Mouse (Mus musculus) liver, embryonic 14.5 days (tissue): ENCODE results near the gene Plekhj1. TPM values are rescaled to one million over a fixed set of nuclear protein-coding genes. Genes with fewer than 3 reads are reported as not detected.

ENCODE experiments used
- ATAC-seq: fragments of 200-750 bp; cut with Nextera tagmentation; 2 replicates; pipeline ENCODE4 v1.8.0; 2017; ENCODE audit warnings: moderate number of reproducible peaks, mild to moderate bottlenecking, moderate library complexity; ENCODE audit not compliant: insufficient read depth
- DNase-seq, 3 experiments: peaks; one replicate each; pipeline ENCODE4 v3.0.0-alpha.2; 2012 to 2013; ENCODE audit warnings: low read depth in 3 of 3, low spot score in 3 of 3
- H3K27ac ChIP-seq: fragments of 300-500 bp; sonication (generic); 2 replicates; pipeline ENCODE4 v1.5.1; 2014; ENCODE audit warnings: moderate library complexity, mild to moderate bottlenecking, control low read depth, inconsistent platforms
- H3K27me3 ChIP-seq: fragments of 300-500 bp; sonication (generic); 2 replicates; pipeline ENCODE4 v1.6.1; 2014; ENCODE audit warnings: mild to moderate bottlenecking, low read length, moderate library complexity; ENCODE audit not compliant: control insufficient read depth, insufficient read depth
- H3K36me3 ChIP-seq: fragments of 300-500 bp; sonication (generic); replicated peaks from 2 replicates; pipeline ENCODE4 v1.6.1; 2014; ENCODE audit warnings: low read depth; ENCODE audit not compliant: control insufficient read depth, insufficient read depth
- H3K4me1 ChIP-seq, 2 experiments: fragments of 200-500 bp in 1 of 2; fragments of 300-500 bp in 1 of 2; sonication (generic) in 1 of 2; replicated peaks; 2 replicates each; pipeline ENCODE4 v1.6.1; 2012 to 2014; ENCODE audit warnings: antibody characterized with exemption in 1 of 2, inconsistent platforms in 1 of 2, low read length in 1 of 2; ENCODE audit not compliant: control insufficient read depth in 2 of 2, insufficient read depth in 2 of 2
- H3K4me2 ChIP-seq: fragments of 300-500 bp; sonication (generic); 2 replicates; pipeline ENCODE4 v1.6.1; 2014; ENCODE audit warnings: low read depth, mild to moderate bottlenecking, control low read depth, moderate library complexity
- H3K4me3 ChIP-seq, 2 experiments: fragments of 200-500 bp in 1 of 2; fragments of 300-500 bp in 1 of 2; sonication (generic) in 1 of 2; 2 replicates each; pipeline ENCODE4 v1.5.1; 2012 to 2014; ENCODE audit warnings: low read depth in 2 of 2, low read length in 2 of 2, mild to moderate bottlenecking in 2 of 2, control low read depth in 1 of 2, inconsistent platforms in 1 of 2, moderate library complexity in 1 of 2; ENCODE audit not compliant: insufficient read depth in 1 of 2
- H3K9ac ChIP-seq: fragments of 300-500 bp; sonication (generic); replicated peaks from 2 replicates; pipeline ENCODE4 v1.6.1; 2014; ENCODE audit warnings: mild to moderate bottlenecking, control low read depth, moderate library complexity
- H3K9me3 ChIP-seq: fragments of 300-500 bp; sonication (generic); 2 replicates; pipeline ENCODE4 v1.6.1; 2016; ENCODE audit warnings: low read length, mixed read lengths; ENCODE audit not compliant: control insufficient read depth
- CTCF ChIP-seq: IDR thresholded peaks from 2 replicates; pipeline ENCODE4 v1.5.1; 2016; ENCODE audit warnings: antibody characterized with exemption, low read depth, control low read depth
- EP300 ChIP-seq: IDR thresholded peaks from 2 replicates; pipeline ENCODE4 v1.6.1; 2016; ENCODE audit warnings: antibody characterized with exemption, low read depth
- WGBS: fragments of 180-500 bp; shearing (Covaris S2); extraction: QIAGEN DNeasy Blood & Tissue Kit; methylation state at CpG from one replicate; pipeline ENCODE4 v1.1.7; 2014; ENCODE audit not compliant: insufficient replicate concordance; 5-methylcytosine and 5-hydroxymethylcytosine counted together
- polyA plus RNA-seq, 2 experiments: library from polyadenylated mRNA; depleted of rRNA in 1 of 2; stranded (reverse) in 1 of 2; unstranded in 1 of 2; fragments of >200 nt; fragmentation: Nextera tagmentation in 1 of 2; extraction: Ambion mirVana in 1 of 2; gene quantifications; 2 replicates each; pipeline versions ENCODE4 v1.2.1 to v1.2.3; 2012 to 2014

Plekhj1 gene
- polyA plus RNA-seq, 2 experiments: 46.7 to 77.0 TPM

DNA sequence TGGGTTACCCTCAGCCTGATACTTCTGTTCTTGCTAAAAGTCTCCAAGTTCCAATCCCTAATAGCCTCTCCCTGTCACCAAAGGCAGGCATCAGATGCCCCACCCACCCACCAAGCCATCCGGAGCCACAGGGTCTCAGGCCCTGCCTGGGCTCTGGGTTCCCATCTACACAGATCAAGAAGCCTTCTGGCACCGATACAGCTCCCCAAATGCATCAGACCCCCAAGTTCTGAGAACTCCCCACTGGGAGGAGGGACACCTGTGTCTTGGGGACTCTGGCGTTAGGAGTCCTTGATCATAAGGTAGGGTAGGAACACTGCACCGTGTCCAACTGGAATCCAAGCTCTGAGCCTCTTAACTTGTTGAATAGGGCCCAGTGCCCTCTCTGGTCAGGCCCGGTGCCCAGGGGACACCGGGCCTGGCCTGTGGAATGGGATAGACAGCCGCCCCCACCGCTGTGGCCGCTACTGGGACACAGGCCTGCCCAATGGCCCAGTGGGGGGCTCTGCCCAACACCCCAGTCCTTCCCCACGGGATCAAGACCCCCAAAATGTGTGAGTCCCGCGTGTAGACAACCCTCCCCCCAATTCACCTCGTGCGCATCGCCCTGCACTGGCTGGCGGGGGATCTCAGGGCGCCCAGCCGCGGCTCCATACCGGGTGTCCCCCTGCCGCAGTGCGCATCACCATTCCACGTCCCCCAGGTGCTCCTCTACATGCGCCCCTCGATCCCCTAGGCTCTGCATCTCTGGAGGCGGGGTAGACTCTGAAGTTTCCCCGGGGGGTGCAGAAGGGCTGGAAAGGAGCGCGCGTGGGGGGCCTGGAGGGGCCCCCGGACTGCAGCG is 44.9 kb upstream of the Plekhj1 start:
- H3K27me3 ChIP-seq: peaks cover 47% of the 10 kb centered on the region
- ATAC-seq: no peak
- no peak overlapping the region for H3K27ac ChIP-seq
- H3K4me2 ChIP-seq: no peak overlapping the region; the same call in 1 of the 2 replicates
- no peak for DNase-seq
- H3K36me3 ChIP-seq: no peaks in the 10 kb centered on the region
- TF ChIP-seq CTCF (no peak), EP300 (no peak)
- H3K9ac ChIP-seq: no peak overlapping the region
- H3K9me3 ChIP-seq: no peaks in the 10 kb centered on the region
- peak overlapping the region in 1 of 2 experiments; percentile 4; a peak in 2 of 4 replicates for H3K4me3 ChIP-seq
- WGBS: 10% methylated on average over 32 of the region's 32 CpGs
- peaks cover 0 to 3% of the 10 kb centered on the region in 2 experiments; a peak in 1 of 4 replicates for H3K4me1 ChIP-seq

GRCm38 (mm10) chr10:80842334-80842733 is 43.9 kb upstream of the Plekhj1 start:
- 66% methylated on average over 15 of the region's 15 CpGs for WGBS
- peaks cover 51% of the 10 kb centered on the region for H3K27me3 ChIP-seq

GRCm38 (mm10) chr10:80841685-80842084 is 43.3 kb upstream of the Plekhj1 start:
- ATAC-seq (no peak), DNase-seq (no peak)
- H3K27ac ChIP-seq: no peak overlapping the region
- peaks cover 54% of the 10 kb centered on the region for H3K27me3 ChIP-seq
- no peaks in the 10 kb centered on the region for H3K9me3 ChIP-seq
- no peaks in the 10 kb centered on the region for H3K4me1 ChIP-seq
- TF ChIP-seq EP300: no peak
- TF ChIP-seq CTCF: no peak
- H3K4me2 ChIP-seq: no peak overlapping the region
- no peak overlapping the region for H3K4me3 ChIP-seq
- H3K36me3 ChIP-seq: no peaks in the 10 kb centered on the region
- 61% methylated on average over 2 of the region's 2 CpGs for WGBS
- H3K9ac ChIP-seq: no peak overlapping the region

More at GRCm38 (mm10) chr10:80842334-80842733, 43.9 kb upstream of the Plekhj1 start:
- H3K4me1 ChIP-seq: no peaks in the 10 kb centered on the region
- H3K4me2 ChIP-seq: no peak overlapping the region
- no peak overlapping the region for H3K4me3 ChIP-seq
- H3K9ac ChIP-seq: no peak overlapping the region
- ATAC-seq (no peak), DNase-seq (no peak)
- no peak overlapping the region for H3K27ac ChIP-seq
- no peaks in the 10 kb centered on the region for H3K9me3 ChIP-seq
- no peaks in the 10 kb centered on the region for H3K36me3 ChIP-seq
- TF ChIP-seq EP300: no peak
- TF ChIP-seq CTCF: no peak

DNA sequence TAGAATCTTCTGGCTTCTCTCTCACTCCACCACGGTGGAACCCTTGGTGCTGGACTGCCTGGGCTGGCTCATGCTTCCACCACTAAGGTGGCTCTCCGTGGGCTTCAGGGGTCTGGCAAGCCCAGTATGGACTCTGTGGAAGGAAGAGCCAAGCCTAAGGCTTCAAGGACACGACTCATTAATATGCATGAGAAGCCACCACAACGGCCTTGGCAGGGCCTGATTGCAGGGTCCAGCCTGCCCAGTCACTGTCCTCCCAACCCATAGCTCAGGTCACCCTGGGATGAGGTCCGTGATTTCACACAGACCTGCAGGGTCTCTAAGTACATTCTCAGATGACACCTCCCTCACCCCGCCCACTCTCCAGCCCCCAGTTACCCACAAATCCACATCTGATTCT is 41.4 kb upstream of the Plekhj1 start:
- Histone ChIP-seq H3K4me2 (no peak overlapping the region), H3K9ac (no peak overlapping the region), H3K4me3 (no peak overlapping the region), H3K27ac (no peak overlapping the region), H3K27me3 (peaks cover 59% of the 10 kb centered on the region), H3K36me3 (no peaks in the 10 kb centered on the region), H3K9me3 (no peaks in the 10 kb centered on the region), H3K4me1 (no peaks in the 10 kb centered on the region)
- DNase-seq (no peak), ATAC-seq (no peak)
- 55% methylated on average over 6 of the region's 6 CpGs for WGBS
- TF ChIP-seq CTCF (no peak), EP300 (no peak)

GRCm38 (mm10) chr10:80838346-80838912 is 40.0 kb upstream of the Plekhj1 start:
- H3K9me3 ChIP-seq: no peaks in the 10 kb centered on the region
- no peak overlapping the region for H3K27ac ChIP-seq
- no peak overlapping the region for H3K4me2 ChIP-seq
- no peak overlapping the region for H3K9ac ChIP-seq
- DNase-seq (no peak), ATAC-seq (no peak)
- TF ChIP-seq EP300 (no peak), CTCF (no peak)
- 54% methylated on average over 2 of the region's 2 CpGs for WGBS
- no peak overlapping the region for H3K4me3 ChIP-seq
- peaks cover 59% of the 10 kb centered on the region for H3K27me3 ChIP-seq
- H3K36me3 ChIP-seq: no peaks in the 10 kb centered on the region
- H3K4me1 ChIP-seq: no peaks in the 10 kb centered on the region
